Mouse (Mus musculus) T-helper 17 cell (primary cell): Measurements from ENCODE around the gene Ankrd55.

ENCODE experiments used
- in situ Hi-C, 2 experiments: fragments of 300-600 bp; cut with MboI, MseI; formaldehyde crosslinking; loops; 1 replicate in 1 of 2; 2 replicates in 1 of 2; pipeline ENCODE4 v1.15.1; 2025; ENCODE audit warnings: high pct_unique_total_duplicates in 2 of 2

The Ankrd55 gene

GRCm38 (mm10) chr13:112365303-112365702 lies 77.1 kb downstream of the Ankrd55 start:
- in situ Hi-C loops, result no loop called here

GRCm38 (mm10) chr13:112365762-112366161 lies 77.5 kb downstream of the Ankrd55 start:
- in situ Hi-C loops, result no loop called here

GRCm38 (mm10) chr13:112366321-112367029 lies 78.2 kb downstream of the Ankrd55 start:
- in situ Hi-C loops, result no loop called here

- in situ Hi-C loops, result no loop called here
Observed at GRCm38 (mm10) chr13:112371729-112372128, 83.5 kb downstream of the Ankrd55 start.

GRCm38 (mm10) chr13:112375766-112376165 lies 87.5 kb downstream of the Ankrd55 start:
- in situ Hi-C loops, result no loop called here

- in situ Hi-C loops, result no loop called here
Observed at GRCm38 (mm10) chr13:112378782-112379305, 90.6 kb downstream of the Ankrd55 start.

GRCm38 (mm10) chr13:112381476-112381875 lies 93.2 kb downstream of the Ankrd55 start:
- in situ Hi-C loops, result no loop called here

- in situ Hi-C loops, result no loop called here
Observed at GRCm38 (mm10) chr13:112382457-112382856, 94.2 kb downstream of the Ankrd55 start.

- in situ Hi-C loops, result no loop called here
Observed at GRCm38 (mm10) chr13:112382956-112383355, 94.7 kb downstream of the Ankrd55 start.

- in situ Hi-C loops, result no loop called here
Observed at GRCm38 (mm10) chr13:112383941-112384659, 95.8 kb downstream of the Ankrd55 start.

GRCm38 (mm10) chr13:112385040-112385439 lies 96.8 kb downstream of the Ankrd55 start:
- in situ Hi-C loops, result no loop called here

- in situ Hi-C loops, result no loop called here
Observed at GRCm38 (mm10) chr13:112386494-112387075, 98.3 kb downstream of the Ankrd55 start.

GRCm38 (mm10) chr13:112387279-112387678 lies 99.0 kb downstream of the Ankrd55 start:
- in situ Hi-C loops, result no loop called here

GRCm38 (mm10) chr13:112388176-112388575 lies 99.9 kb downstream of the Ankrd55 start:
- in situ Hi-C loops, result no loop called here

GRCm38 (mm10) chr13:112390206-112390605 lies 102.0 kb downstream of the Ankrd55 start:
- in situ Hi-C loops, result loop anchor here in 1 of 2 experiments (5.0 kb wide), 1 partner anchor 58 kb away; no protein-coding TSS in a partner anchor

GRCm38 (mm10) chr13:112391354-112391753 lies 103.1 kb downstream of the Ankrd55 start:
- in situ Hi-C loops, result loop anchor here in 1 of 2 experiments (5.0 kb wide), 1 partner anchor 59 kb away; no protein-coding TSS in a partner anchor

GRCm38 (mm10) chr13:112393356-112393755 lies 105.1 kb downstream of the Ankrd55 start:
- in situ Hi-C loops, result loop anchor here in 1 of 2 experiments (5.0 kb wide), 1 partner anchor 61 kb away; no protein-coding TSS in a partner anchor

GRCm38 (mm10) chr13:112394271-112394670 lies 106.0 kb downstream of the Ankrd55 start:
- in situ Hi-C loops, result loop anchor here in 1 of 2 experiments (5.0 kb wide), 1 partner anchor 62 kb away; no protein-coding TSS in a partner anchor

- in situ Hi-C loops, result no loop called here
Observed at GRCm38 (mm10) chr13:112404723-112405122, 116.5 kb downstream of the Ankrd55 start.

- in situ Hi-C loops, result no loop called here
Observed at GRCm38 (mm10) chr13:112405184-112405583, 116.9 kb downstream of the Ankrd55 start.

- in situ Hi-C loops, result no loop called here
Observed at GRCm38 (mm10) chr13:112406618-112407017, 118.4 kb downstream of the Ankrd55 start.

- in situ Hi-C loops, result no loop called here
Observed at GRCm38 (mm10) chr13:112407181-112407700, 119.0 kb downstream of the Ankrd55 start.
